Mouse (Mus musculus): ENCODE data around the gene Hps1. TPM values are rescaled to one million over a fixed set of nuclear protein-coding genes. Genes with fewer than 3 reads are reported as not detected.

Gene Hps1
- polyA plus RNA-seq, 3 experiments from 2014 or later, result 9.9 to 12.1 (median 10.1) TPM

- ATAC-seq, result no peak
These were observed 62.1 kb downstream of the Hps1 start for GRCm38 (mm10) chr19:42717668-42718067.

- no peak for ATAC-seq
These were observed 63.3 kb downstream of the Hps1 start for GRCm38 (mm10) chr19:42716507-42716906.

GRCm38 (mm10) chr19:42713770-42714169, 66.0 kb downstream of the Hps1 start:
- ATAC-seq, result no peak

Other genes starting within 250 kb of the Hps1 start
- under 1 TPM; 0.15 to 0.38 (median 0.17) TPM for gene Loxl4, start 167.2 kb downstream of the Hps1 start, polyA plus RNA-seq (2017; shearing (Covaris generic))
- gene Pyroxd2, start 27.2 kb downstream of the Hps1 start, polyA plus RNA-seq (2017; shearing (Covaris generic)), result under 1 TPM in 2 of 3 experiments, not detected in 1; 0.38 to 0.55 TPM